In genomic region chr17:56424726-56425583, GRCm38 (mm10) we compare ENCODE assay signal across 8 mouse cellular contexts. TPM values are rescaled to one million over a fixed set of nuclear protein-coding genes. Genes with fewer than 3 reads are reported as not detected.
A peak's percentile ranks its signal among the peaks of the same experiment; 100 is the strongest.
DNase-seq lines count a peak whose midpoint lies in the region; ATAC-seq and TF ChIP-seq lines count a peak whose summit lies in the region.

No protein-coding gene starts in this region.

- H3K4me2 ChIP-seq in kidney, embryonic 14.5 days (replicated peaks; ENCODE audit: low read depth, low read length), result peak overlapping the region; percentile 77

- 0 out of 2 replicates have a peak, but pooled peaks have one; percentile 38 for ATAC-seq in cerebellum, adult (ENCODE audit: insufficient number of reproducible peaks, low FRiP score, low TSS enrichment)
- peak; percentile 83 for ATAC-seq in kidney, embryonic 14.5 days (ENCODE audit: low FRiP score, low TSS enrichment)

- no peak for TF ChIP-seq CTCF in gastrocnemius, adult 2 months (IDR thresholded peaks at IDR 0.05)
- TF ChIP-seq CTCF in small intestine, adult 2 months (IDR thresholded peaks at IDR 0.05; ENCODE audit: extremely low read depth, insufficient read length, insufficient replicate concordance, low read depth, low read length), result no peak

- intact Hi-C loops in gastrocnemius, adult 2 months (cut with DNase I), result loop anchor here (1.0 to 10.0 kb wide), 4 partner anchors 37 to 130 kb away; partner anchors contain the start of gene Gm20219

- peak overlapping the region; percentile 72 for H3K27ac ChIP-seq in gastrocnemius, adult 2 months
- H3K27ac ChIP-seq in kidney, embryonic 14.5 days (ENCODE audit: low read depth, low read length), result peak overlapping the region; percentile 44; the same call in 1 of the 2 replicates
- H3K27ac ChIP-seq in small intestine, adult 2 months (ENCODE audit: insufficient read depth, low read depth, low read length), result no peak overlapping the region

- H3K4me1 ChIP-seq in kidney, embryonic 14.5 days (ENCODE audit: control insufficient read depth, insufficient read depth, low read length), result peaks cover 14% of the 10 kb centered on the region
- peaks cover 9% of the 10 kb centered on the region for H3K4me1 ChIP-seq in small intestine, adult 2 months (ENCODE audit: control insufficient read depth, insufficient read depth, insufficient read length, low read length)

- WGBS in kidney, embryonic 14.5 days, result 20% methylated on average over 44 of the region's 77 CpGs
- WGBS in small intestine, adult 2 months, result 20% methylated on average over 77 of the region's 77 CpGs

- peak overlapping the region; percentile 65 for H3K9ac ChIP-seq in kidney, embryonic 14.5 days (ENCODE audit: low read depth, low read length)

- H3K4me3 ChIP-seq in gastrocnemius, adult 2 months, result peak overlapping the region; percentile 77
- H3K4me3 ChIP-seq in kidney, embryonic 14.5 days (ENCODE audit: low read length), result peak overlapping the region; percentile 39
- peak overlapping the region; percentile 78 for H3K4me3 ChIP-seq in small intestine, adult 2 months (ENCODE audit: low read depth, low read length)

- no peaks in the 10 kb centered on the region for H3K27me3 ChIP-seq in kidney, embryonic 14.5 days (ENCODE audit: control insufficient read depth, insufficient read depth, low read length)
- H3K27me3 ChIP-seq in small intestine, adult 2 months (ENCODE audit: control insufficient read depth, insufficient read depth, low read length), result no peaks in the 10 kb centered on the region

- peaks cover 81% of the 10 kb centered on the region for H3K36me3 ChIP-seq in kidney, embryonic 14.5 days (ENCODE audit: control insufficient read depth, insufficient read depth, low read length)
- no peaks in the 10 kb centered on the region for H3K36me3 ChIP-seq in small intestine, adult 2 months (ENCODE audit: control insufficient read depth, insufficient read depth, low read length)

- TF ChIP-seq POLR2A in small intestine, adult 2 months (IDR thresholded peaks at IDR 0.05; ENCODE audit: low read depth, low read length), result no peak

- no peak for DNase-seq in cerebellum, postnatal 4 days (ENCODE audit: low spot score in 2 of 2)
- DNase-seq in cerebellum, adult 18-20 months, result peak; percentile 56 to 60
- peak; percentile 70 for DNase-seq in gastrocnemius, adult 2 months
- DNase-seq in lung, postnatal 14 days, result peak; percentile 64
- DNase-seq in layer of hippocampus, postnatal 14 days (ENCODE audit: low spot score in 2 of 2), result no peak

- H3K9me3 ChIP-seq in kidney, embryonic 14.5 days (ENCODE audit: control insufficient read depth, low read length), result no peaks in the 10 kb centered on the region

RNA-seq across cellular contexts. Expression of gene Ptprs, which starts 51.3 kb away (rescaled TPM):
- 10 to 100 TPM; 29.6 to 43.1 TPM for total RNA-seq in gastrocnemius, adult 2 months (2021)
- 115 and 122 TPM in 2 replicates for polyA plus RNA-seq in kidney, embryonic 14.5 days (2014; fragmentation: Nextera tagmentation; extraction: Ambion mirVana)
- polyA plus RNA-seq in small intestine, adult 2 months (2012; rRNA removed), result 42.5 and 54.1 TPM in 2 replicates
- 100 to 1,000 TPM; 771 to 772 TPM for total RNA-seq in layer of hippocampus, postnatal 14 days (2021)

Comparison
In these comparisons a context has a peak if more than half of its experiments do, and no peak if none do; other contexts are left out.
1. DNase-seq: peak in cerebellum, adult 18-20 months (2 of 2), gastrocnemius, adult 2 months (single experiment) and lung, postnatal 14 days (single experiment); none in cerebellum, postnatal 4 days (0 of 2) and layer of hippocampus, postnatal 14 days (0 of 2).
2. RNA of gene Ptprs, which starts 51.3 kb away (total RNA-seq): 771 to 772 TPM in layer of hippocampus, postnatal 14 days; 29.6 to 43.1 TPM in gastrocnemius, adult 2 months; every median in the first group is over 10 times any median in the second.
3. Peak in every context shown above with its lines, with median percentiles within 50 percentile points of each other: H3K4me3 ChIP-seq.